14 mouse cellular contexts compared by ENCODE assay signal in the genomic region with DNA sequence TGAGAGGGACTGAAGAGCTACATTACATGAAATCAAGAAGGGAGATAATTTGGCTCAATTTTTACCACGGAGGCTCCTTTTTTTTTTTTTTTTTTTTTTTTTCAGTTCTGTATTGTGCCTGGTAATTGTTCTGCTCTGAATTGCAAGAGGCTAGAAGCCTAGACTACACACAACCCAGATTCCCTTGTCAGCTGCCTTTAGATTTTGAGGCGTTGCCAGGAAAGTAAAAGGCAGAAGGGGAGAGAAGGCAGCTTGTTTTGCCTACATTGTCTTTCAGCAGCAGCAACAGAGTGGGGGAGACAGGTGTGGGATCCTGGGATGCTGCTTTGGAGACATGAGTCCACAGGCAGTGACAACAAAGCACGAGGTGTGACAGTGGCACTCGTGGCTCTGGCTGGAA.
"Had no signal": no experiment of that assay in that cellular context is flagged by ENCODE, and none has a peak within 500 bp of the region (broad histone marks: within the 10 kb centered on the region; RNA-seq: fewer than 3 reads in every experiment).

No protein-coding gene starts in this region.

- H3K4me2 ChIP-seq: liver, embryonic 13.5 days; lung, embryonic 14.5 days; neural tube, embryonic 13.5 days had no signal

- H3K9me3 ChIP-seq: liver, embryonic 13.5 days; neural tube, embryonic 13.5 days had no signal

- H3K36me3 ChIP-seq: liver, embryonic 13.5 days; neural tube, embryonic 13.5 days had no signal

- H3K9ac ChIP-seq: liver, embryonic 13.5 days; lung, embryonic 14.5 days; neural tube, embryonic 13.5 days had no signal

- ATAC-seq: lung, postnatal 0 days; midbrain, embryonic 16.5 days had no signal

- H3K27ac ChIP-seq: left cerebral cortex, adult 2 months; liver, embryonic 13.5 days; macrophage; neural tube, embryonic 13.5 days had no signal

- DNase-seq: kidney, adult 9 months; kidney, postnatal 14 days; kidney, postnatal 4 days; layer of hippocampus, postnatal 36 days; liver, embryonic 13.5 days; lung, embryonic 14.5 days; thymus, adult 18-20 months; thymus, postnatal 36 days had no signal

- H3K27me3 ChIP-seq: liver, embryonic 13.5 days; neural tube, embryonic 13.5 days had no signal

- H3K4me1 ChIP-seq: liver, embryonic 13.5 days had no signal

- H3K4me3 ChIP-seq: left cerebral cortex, adult 2 months; liver, embryonic 13.5 days; myocyte; neural tube, embryonic 13.5 days had no signal
